Mouse (Mus musculus): ENCODE results near the gene Tbc1d1. TPM values are rescaled to one million over a fixed set of nuclear protein-coding genes. Genes with fewer than 3 reads are reported as not detected.

The Tbc1d1 gene
- polyA plus RNA-seq, 1 experiment from 2014 or later, result 15.4 TPM

- Histone ChIP-seq H3K4me3 (replicated peaks; ENCODE audit: low read length) (no peak overlapping the region), H3K4me1 (replicated peaks; ENCODE audit: control insufficient read depth, insufficient read depth, low read length) (peaks cover 6% of the 10 kb centered on the region), H3K27me3 (ENCODE audit: control insufficient read depth, insufficient read depth, low read length) (no peaks in the 10 kb centered on the region), H3K9ac (no peak overlapping the region), H3K36me3 (replicated peaks; ENCODE audit: control insufficient read depth, insufficient read depth) (no peaks in the 10 kb centered on the region), H3K27ac (no peak overlapping the region), H3K4me2 (replicated peaks) (no peak overlapping the region), H3K9me3 (ENCODE audit: control insufficient read depth, low read length) (no peaks in the 10 kb centered on the region)
- peak; percentile 36 for DNase-seq (ENCODE audit: low spot score)
- peak; percentile 55 for ATAC-seq (ENCODE audit: low FRiP score)
- 60% methylated on average over 9 of the region's 9 CpGs for whole genome bisulfite sequencing
Observed at GRCm38 (mm10) chr5:64224735-64225425, 68.8 kb downstream of the Tbc1d1 start.

- 83% methylated on average over 3 of the region's 3 CpGs for WGBS
- no peak overlapping the region for H3K9ac ChIP-seq
- H3K36me3 ChIP-seq (replicated peaks; ENCODE audit: control insufficient read depth, insufficient read depth), result no peaks in the 10 kb centered on the region
- DNase-seq (ENCODE audit: low spot score), result no peak
- H3K9me3 ChIP-seq (ENCODE audit: control insufficient read depth, low read length), result no peaks in the 10 kb centered on the region
- H3K4me1 ChIP-seq (replicated peaks; ENCODE audit: control insufficient read depth, insufficient read depth, low read length), result peaks cover 14% of the 10 kb centered on the region
- no peak overlapping the region for H3K4me2 ChIP-seq (replicated peaks)
- no peak overlapping the region for H3K27ac ChIP-seq
- H3K4me3 ChIP-seq (replicated peaks; ENCODE audit: low read length), result no peak overlapping the region
- ATAC-seq (ENCODE audit: low FRiP score), result no peak
- no peaks in the 10 kb centered on the region for H3K27me3 ChIP-seq (ENCODE audit: control insufficient read depth, insufficient read depth, low read length)
Observed at GRCm38 (mm10) chr5:64228252-64228651, 72.1 kb downstream of the Tbc1d1 start.

- Histone ChIP-seq H3K9ac (peak overlapping the region; percentile 76), H3K27ac (peak overlapping the region; percentile 7; the same call in 1 of the 2 replicates), H3K36me3 (replicated peaks; ENCODE audit: control insufficient read depth, insufficient read depth) (no peaks in the 10 kb centered on the region), H3K27me3 (ENCODE audit: control insufficient read depth, insufficient read depth, low read length) (no peaks in the 10 kb centered on the region), H3K4me1 (replicated peaks; ENCODE audit: control insufficient read depth, insufficient read depth, low read length) (peaks cover 14% of the 10 kb centered on the region), H3K9me3 (ENCODE audit: control insufficient read depth, low read length) (no peaks in the 10 kb centered on the region), H3K4me3 (replicated peaks; ENCODE audit: low read length) (peak overlapping the region; percentile 67), H3K4me2 (replicated peaks) (peak overlapping the region; percentile 75)
- ATAC-seq (ENCODE audit: low FRiP score) (no peak), DNase-seq (ENCODE audit: low spot score) (no peak)
- WGBS, result 49% methylated on average over 12 of the region's 12 CpGs
Observed at GRCm38 (mm10) chr5:64229336-64229866, 73.3 kb downstream of the Tbc1d1 start.

- H3K4me2 ChIP-seq (replicated peaks), result peak overlapping the region; percentile 75
- peak; percentile 91 for ATAC-seq (ENCODE audit: low FRiP score)
- H3K4me1 ChIP-seq (replicated peaks; ENCODE audit: control insufficient read depth, insufficient read depth, low read length), result peaks cover 14% of the 10 kb centered on the region
- H3K27me3 ChIP-seq (ENCODE audit: control insufficient read depth, insufficient read depth, low read length), result no peaks in the 10 kb centered on the region
- no peaks in the 10 kb centered on the region for H3K9me3 ChIP-seq (ENCODE audit: control insufficient read depth, low read length)
- WGBS, result under 1% methylated on average over 34 of the region's 48 CpGs
- peak; percentile 82 for DNase-seq (ENCODE audit: low spot score)
- H3K4me3 ChIP-seq (replicated peaks; ENCODE audit: low read length), result peak overlapping the region; percentile 67
- H3K27ac ChIP-seq, result peak overlapping the region; percentile 7; the same call in 1 of the 2 replicates
- peak overlapping the region; percentile 76 for H3K9ac ChIP-seq
- no peaks in the 10 kb centered on the region for H3K36me3 ChIP-seq (replicated peaks; ENCODE audit: control insufficient read depth, insufficient read depth)
Observed at GRCm38 (mm10) chr5:64230061-64230466, 74.0 kb downstream of the Tbc1d1 start.

- Histone ChIP-seq H3K4me3 (replicated peaks; ENCODE audit: low read length) (peak overlapping the region; percentile 67), H3K9ac (peak overlapping the region; percentile 76), H3K9me3 (ENCODE audit: control insufficient read depth, low read length) (no peaks in the 10 kb centered on the region), H3K27ac (no peak overlapping the region), H3K4me2 (replicated peaks) (peak overlapping the region; percentile 75), H3K36me3 (replicated peaks; ENCODE audit: control insufficient read depth, insufficient read depth) (no peaks in the 10 kb centered on the region), H3K4me1 (replicated peaks; ENCODE audit: control insufficient read depth, insufficient read depth, low read length) (peaks cover 14% of the 10 kb centered on the region; the same call in 1 of the 2 replicates), H3K27me3 (ENCODE audit: control insufficient read depth, insufficient read depth, low read length) (no peaks in the 10 kb centered on the region)
- ATAC-seq (ENCODE audit: low FRiP score) (no peak; the same call in none of the 2 replicates), DNase-seq (ENCODE audit: low spot score) (peak; percentile 35)
- under 1% methylated on average over 27 of the region's 33 CpGs for WGBS
Observed at GRCm38 (mm10) chr5:64230507-64231041, 74.5 kb downstream of the Tbc1d1 start.

GRCm38 (mm10) chr5:64232872-64233271 lies 76.8 kb downstream of the Tbc1d1 start:
- Histone ChIP-seq H3K36me3 (replicated peaks; ENCODE audit: control insufficient read depth, insufficient read depth) (no peaks in the 10 kb centered on the region), H3K4me1 (replicated peaks; ENCODE audit: control insufficient read depth, insufficient read depth, low read length) (peaks cover 8% of the 10 kb centered on the region; the same call in 1 of the 2 replicates), H3K27me3 (ENCODE audit: control insufficient read depth, insufficient read depth, low read length) (no peaks in the 10 kb centered on the region), H3K4me3 (replicated peaks; ENCODE audit: low read length) (no peak overlapping the region), H3K9ac (no peak overlapping the region), H3K9me3 (ENCODE audit: control insufficient read depth, low read length) (no peaks in the 10 kb centered on the region), H3K27ac (no peak overlapping the region), H3K4me2 (replicated peaks) (no peak overlapping the region)
- WGBS, result 80% methylated on average over 9 of the region's 9 CpGs
- ATAC-seq (ENCODE audit: low FRiP score), result no peak
- no peak for DNase-seq (ENCODE audit: low spot score)

- Histone ChIP-seq H3K9ac (no peak overlapping the region), H3K27me3 (ENCODE audit: control insufficient read depth, insufficient read depth, low read length) (no peaks in the 10 kb centered on the region), H3K36me3 (replicated peaks; ENCODE audit: control insufficient read depth, insufficient read depth) (no peaks in the 10 kb centered on the region), H3K9me3 (ENCODE audit: control insufficient read depth, low read length) (no peaks in the 10 kb centered on the region), H3K4me1 (replicated peaks; ENCODE audit: control insufficient read depth, insufficient read depth, low read length) (peaks cover 8% of the 10 kb centered on the region; the same call in 1 of the 2 replicates), H3K4me3 (replicated peaks; ENCODE audit: low read length) (no peak overlapping the region), H3K4me2 (replicated peaks) (no peak overlapping the region), H3K27ac (no peak overlapping the region)
- ATAC-seq (ENCODE audit: low FRiP score) (no peak), DNase-seq (ENCODE audit: low spot score) (no peak)
- 79% methylated on average over 8 of the region's 8 CpGs for WGBS
Observed at GRCm38 (mm10) chr5:64234269-64234985, 78.3 kb downstream of the Tbc1d1 start.

- Histone ChIP-seq H3K4me1 (replicated peaks; ENCODE audit: control insufficient read depth, insufficient read depth, low read length) (peaks cover 8% of the 10 kb centered on the region; the same call in 1 of the 2 replicates), H3K27ac (no peak overlapping the region), H3K9ac (no peak overlapping the region), H3K9me3 (ENCODE audit: control insufficient read depth, low read length) (no peaks in the 10 kb centered on the region), H3K4me2 (replicated peaks) (no peak overlapping the region), H3K36me3 (replicated peaks; ENCODE audit: control insufficient read depth, insufficient read depth) (no peaks in the 10 kb centered on the region), H3K27me3 (ENCODE audit: control insufficient read depth, insufficient read depth, low read length) (no peaks in the 10 kb centered on the region), H3K4me3 (replicated peaks; ENCODE audit: low read length) (no peak overlapping the region)
- 55% methylated on average over 3 of the region's 3 CpGs for WGBS
- DNase-seq (ENCODE audit: low spot score), result no peak
- ATAC-seq (ENCODE audit: low FRiP score), result no peak; the same call in 1 of the 2 replicates
Observed at GRCm38 (mm10) chr5:64235250-64235649, 79.1 kb downstream of the Tbc1d1 start.

GRCm38 (mm10) chr5:64236561-64236960 lies 80.5 kb downstream of the Tbc1d1 start:
- H3K27ac ChIP-seq, result no peak overlapping the region
- H3K4me2 ChIP-seq (replicated peaks), result no peak overlapping the region
- no peaks in the 10 kb centered on the region for H3K9me3 ChIP-seq (ENCODE audit: control insufficient read depth, low read length)
- no peak overlapping the region for H3K9ac ChIP-seq
- H3K36me3 ChIP-seq (replicated peaks; ENCODE audit: control insufficient read depth, insufficient read depth), result no peaks in the 10 kb centered on the region
- ATAC-seq (ENCODE audit: low FRiP score) (no peak), DNase-seq (ENCODE audit: low spot score) (no peak)
- H3K4me1 ChIP-seq (replicated peaks; ENCODE audit: control insufficient read depth, insufficient read depth, low read length), result no peaks in the 10 kb centered on the region
- H3K27me3 ChIP-seq (ENCODE audit: control insufficient read depth, insufficient read depth, low read length), result no peaks in the 10 kb centered on the region
- no peak overlapping the region for H3K4me3 ChIP-seq (replicated peaks; ENCODE audit: low read length)
- 71% methylated on average over 7 of the region's 7 CpGs for WGBS
